Mouse (Mus musculus) left cerebral cortex, adult 8-10 months (tissue): ENCODE results near the gene Rhno1. TPM values are rescaled to one million over a fixed set of nuclear protein-coding genes. Genes with fewer than 3 reads are reported as not detected.

Source experiments
- total RNA-seq, 4 experiments: library from RNA; stranded (reverse); gene quantifications; 2 replicates each; pipeline ENCODE4 v1.2.4; 2022

Gene Rhno1
- total RNA-seq, 4 experiments from 2014 or later: 17.3 to 20.1 (median 18.8) TPM

Other genes with a start within 250 kb of the Rhno1 start
- 10 to 100 TPM; 45.6 to 54.7 (median 49.0) TPM for gene Tspan9, start 219.3 kb downstream of the Rhno1 start, total RNA-seq
- 1 to 10 TPM in 2 of 4 experiments, under 1 TPM in 2; 0.57 to 1.7 (median 0.92) TPM for gene Tead4, start 62.1 kb downstream of the Rhno1 start, total RNA-seq
- gene Tulp3, start 7.1 kb downstream of the Rhno1 start, total RNA-seq: 10 to 100 TPM; 16.6 to 22.1 (median 20.2) TPM
- 1 to 10 TPM in 3 of 4 experiments, under 1 TPM in 1; 0.81 to 1.8 (median 1.7) TPM for gene Foxm1, start 56 bp upstream of the Rhno1 start, total RNA-seq
- 1 to 10 TPM; 1.6 to 2.3 (median 1.9) TPM for gene Tex52, start 12.5 kb upstream of the Rhno1 start, total RNA-seq
- gene Gm44596, start 12.6 kb upstream of the Rhno1 start, total RNA-seq: not detected
- 10 to 100 TPM; 11.6 to 14.2 (median 11.9) TPM for gene Nrip2, start 36.4 kb upstream of the Rhno1 start, total RNA-seq
- gene Itfg2, start 62.0 kb upstream of the Rhno1 start, total RNA-seq: 10 to 100 TPM; 25.7 to 34.9 (median 29.0) TPM
- 100 to 1,000 TPM; 107 to 120 (median 113) TPM for gene Fkbp4, start 75.8 kb upstream of the Rhno1 start, total RNA-seq
- gene Pzp, start 163.8 kb upstream of the Rhno1 start, total RNA-seq: not detected
- gene A2ml1, start 218.7 kb upstream of the Rhno1 start, total RNA-seq: 10 to 100 TPM in 2 of 4 experiments, 1 to 10 TPM in 2; 6.2 to 13.6 (median 9.9) TPM